Mouse (Mus musculus): ENCODE data around the gene Slit3. TPM values are rescaled to one million over a fixed set of nuclear protein-coding genes. Genes with fewer than 3 reads are reported as not detected.

The Slit3 gene
- total RNA-seq, 2 experiments from 2014 or later: 7.9 to 9.0 TPM

DNA sequence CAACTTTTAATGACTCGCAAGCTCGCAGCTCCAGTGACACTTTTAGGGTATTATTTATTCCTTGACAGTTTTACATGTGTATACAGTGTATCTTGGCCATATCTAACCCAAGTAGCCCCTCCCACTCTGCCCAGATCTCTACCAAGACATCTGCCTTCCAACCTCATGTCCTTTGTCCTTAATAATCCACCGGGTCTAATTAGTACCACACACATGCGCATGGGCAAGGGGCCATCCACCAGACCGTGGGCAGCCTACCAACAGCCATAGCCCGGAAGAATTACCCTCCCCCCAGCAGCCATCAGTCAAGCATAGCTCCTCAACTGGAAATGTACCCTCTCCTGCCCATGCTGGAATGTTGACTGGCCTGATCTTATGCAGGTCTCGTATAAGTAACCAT, 552.0 kb downstream of the Slit3 start:
- DNase-seq (ENCODE audit: low spot score): no peak

DNA sequence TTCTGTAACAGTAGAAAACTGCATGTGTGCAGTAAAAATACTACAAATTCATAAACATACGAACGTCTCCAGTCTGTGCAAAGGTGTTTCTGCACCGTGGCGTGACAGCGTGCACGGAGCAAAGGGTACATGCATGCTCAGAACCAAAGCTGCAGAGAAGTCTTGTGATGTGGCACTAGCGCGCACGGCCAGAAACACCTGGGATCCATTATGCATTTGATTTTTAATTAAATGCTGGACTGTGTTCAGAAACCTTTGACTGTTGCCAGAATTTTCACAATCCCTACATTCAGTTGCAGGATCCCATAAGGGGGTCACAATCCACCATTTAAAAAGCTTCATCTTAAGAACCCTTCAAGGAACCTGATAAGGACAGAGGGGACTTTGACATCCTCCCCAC, 553.2 kb downstream of the Slit3 start:
- DNase-seq (ENCODE audit: low spot score): no peak

DNA sequence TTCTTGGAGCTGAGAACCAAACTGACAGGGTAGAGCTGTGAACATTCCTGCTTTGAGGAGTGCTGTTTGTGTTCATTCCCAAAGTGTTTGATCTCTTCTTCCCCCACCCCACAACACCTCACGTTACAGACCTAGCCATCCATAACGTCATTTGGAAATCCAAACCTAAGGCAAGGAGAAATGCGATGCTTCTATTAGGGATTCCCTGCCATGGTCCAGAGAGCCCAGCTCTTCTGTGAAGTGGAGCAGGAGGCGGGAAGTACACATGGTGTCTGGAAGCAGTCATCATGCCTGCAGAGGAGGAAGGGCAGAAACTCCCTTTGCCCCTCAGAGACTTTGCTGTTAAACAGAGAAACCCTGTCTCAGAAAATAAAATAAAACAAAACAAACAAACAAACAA, 555.7 kb downstream of the Slit3 start:
- DNase-seq (ENCODE audit: low spot score): no peak

DNA sequence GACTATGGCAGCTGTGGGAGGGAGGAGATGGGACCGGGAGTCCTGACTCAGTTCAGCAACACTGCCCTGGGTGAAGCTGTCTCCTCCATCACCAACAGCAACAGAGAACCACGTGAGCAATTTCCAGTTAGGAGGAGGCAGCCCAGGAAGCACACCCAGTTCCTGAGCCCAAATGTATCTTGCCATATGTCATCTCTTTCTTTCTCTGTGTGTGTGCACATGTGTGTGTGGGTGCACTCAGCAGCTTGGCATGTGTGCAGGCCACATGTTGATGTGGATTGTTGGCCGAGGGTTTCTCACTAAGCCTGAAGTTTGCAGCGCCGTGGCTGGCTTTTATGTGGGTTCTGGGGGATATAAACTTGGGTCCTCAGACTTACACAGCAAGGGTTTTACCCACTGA, 559.0 kb downstream of the Slit3 start:
- no peak for DNase-seq (ENCODE audit: low spot score)

DNA sequence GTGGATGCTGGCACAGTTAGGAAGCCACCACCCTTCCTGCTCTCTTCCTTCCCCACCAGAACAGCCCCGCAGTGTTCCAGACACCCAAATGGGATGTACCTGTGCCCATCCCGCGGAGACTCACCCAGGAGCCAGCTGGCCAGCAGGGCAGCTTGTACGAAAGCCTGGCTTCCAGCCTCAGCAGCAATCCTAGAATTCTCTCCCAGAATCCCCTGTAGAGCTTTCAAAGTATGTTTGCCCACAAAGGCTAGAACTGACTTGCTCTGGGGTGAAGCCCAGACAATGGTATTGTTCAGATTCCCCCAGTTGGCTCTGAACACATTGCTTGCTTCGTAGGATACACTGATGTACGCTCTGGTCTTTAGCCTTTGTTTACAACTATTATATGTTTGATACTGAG, 566.3 kb downstream of the Slit3 start:
- no peak for DNase-seq (ENCODE audit: low spot score)

DNA sequence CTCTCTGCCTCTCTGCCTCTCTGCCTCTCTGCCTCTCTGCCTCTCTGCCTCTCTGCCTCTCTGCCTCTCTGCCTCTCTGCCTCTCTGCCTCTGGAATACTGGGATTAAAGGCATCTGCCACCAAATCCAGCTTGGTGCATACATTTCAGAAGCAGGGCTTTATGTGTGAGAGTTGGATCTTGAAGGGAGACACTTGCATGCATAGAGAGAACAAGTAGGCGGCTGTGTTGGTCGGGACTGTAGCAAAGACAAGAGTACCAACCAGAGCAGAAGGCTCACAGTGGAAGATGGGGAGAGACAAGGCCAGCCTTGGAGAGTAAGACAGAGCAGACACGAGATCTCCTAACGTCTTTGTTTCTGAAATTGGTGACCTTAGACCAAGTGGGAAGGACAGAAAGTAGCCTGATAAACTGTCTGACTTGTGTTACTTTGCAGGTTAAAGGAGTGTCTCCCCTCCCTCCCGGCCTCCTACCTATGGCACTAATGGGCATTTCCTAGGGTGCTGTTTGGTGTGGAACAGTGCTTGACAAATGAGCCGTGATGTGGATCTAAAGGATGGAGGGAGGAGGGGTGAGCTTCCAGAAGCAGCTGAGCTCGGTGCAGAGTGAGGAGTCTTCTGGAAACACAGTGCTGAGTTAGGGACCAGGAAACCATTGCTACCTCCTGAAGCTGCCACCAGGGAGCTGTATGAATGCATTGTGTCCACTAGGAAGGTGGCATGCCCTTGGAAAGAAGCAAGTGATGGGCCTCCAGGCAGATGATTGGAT, 569.7 kb downstream of the Slit3 start:
- no peak for DNase-seq (ENCODE audit: low spot score)

DNA sequence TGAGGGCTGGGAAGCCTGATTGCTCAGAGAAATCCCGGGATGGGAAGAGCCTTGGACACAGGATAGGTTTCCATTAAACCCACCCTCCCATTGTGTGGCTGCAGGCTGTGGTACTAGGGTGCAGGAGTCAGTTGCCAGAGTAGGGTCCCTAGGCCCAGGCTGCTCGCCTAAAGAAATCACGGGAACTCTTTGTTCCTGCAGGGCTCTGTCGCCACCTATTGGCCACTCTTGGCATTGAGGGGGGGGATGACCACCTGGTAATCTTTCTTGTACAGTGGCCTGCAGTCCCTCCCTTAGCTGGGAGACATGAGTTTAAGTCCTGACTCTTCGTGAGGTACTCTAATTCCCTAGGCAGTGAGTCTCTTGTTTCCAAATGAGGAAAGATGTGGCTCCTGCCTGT, 572.1 kb downstream of the Slit3 start:
- DNase-seq (ENCODE audit: low spot score): peak; percentile 23

DNA sequence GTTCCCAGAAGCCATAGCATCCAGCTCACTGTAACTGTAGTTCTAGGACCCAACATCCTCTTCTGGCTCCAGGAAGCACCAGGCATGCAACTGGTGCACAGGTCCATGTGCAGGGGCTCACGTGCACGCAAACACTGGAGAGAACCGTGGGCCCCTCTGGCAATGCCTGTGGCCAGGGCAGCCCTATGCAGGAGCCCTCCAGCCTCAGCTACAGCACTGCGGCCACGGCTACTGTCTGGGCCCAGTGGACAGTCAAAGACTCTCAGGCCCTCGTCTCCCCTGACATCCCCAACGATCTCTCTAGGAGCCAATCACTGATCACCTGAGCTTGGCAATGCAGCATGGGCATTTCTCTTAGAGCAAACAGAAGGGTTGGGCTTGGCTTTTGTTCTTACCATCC, 572.6 kb downstream of the Slit3 start:
- no peak for DNase-seq (ENCODE audit: low spot score)

DNA sequence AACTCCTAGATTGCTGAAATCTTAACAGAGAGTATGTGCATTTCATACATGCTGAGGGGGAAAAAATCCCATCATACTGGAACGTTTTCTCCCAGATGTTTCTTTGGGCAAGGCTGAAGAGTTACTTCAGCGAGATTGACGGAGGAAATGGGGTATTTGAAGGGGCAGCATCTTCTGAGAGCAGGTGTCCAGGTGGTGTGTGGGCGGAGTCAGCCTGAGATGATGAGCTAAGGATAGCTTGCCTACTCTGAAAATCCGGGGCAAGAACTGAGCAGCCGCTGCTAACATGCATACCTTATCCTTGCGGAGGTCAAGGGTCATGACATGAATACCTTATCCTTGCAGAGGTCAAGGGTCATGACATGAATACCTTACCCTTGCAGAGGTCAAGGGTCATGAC, 576.5 kb downstream of the Slit3 start:
- no peak for DNase-seq (ENCODE audit: low spot score)

DNA sequence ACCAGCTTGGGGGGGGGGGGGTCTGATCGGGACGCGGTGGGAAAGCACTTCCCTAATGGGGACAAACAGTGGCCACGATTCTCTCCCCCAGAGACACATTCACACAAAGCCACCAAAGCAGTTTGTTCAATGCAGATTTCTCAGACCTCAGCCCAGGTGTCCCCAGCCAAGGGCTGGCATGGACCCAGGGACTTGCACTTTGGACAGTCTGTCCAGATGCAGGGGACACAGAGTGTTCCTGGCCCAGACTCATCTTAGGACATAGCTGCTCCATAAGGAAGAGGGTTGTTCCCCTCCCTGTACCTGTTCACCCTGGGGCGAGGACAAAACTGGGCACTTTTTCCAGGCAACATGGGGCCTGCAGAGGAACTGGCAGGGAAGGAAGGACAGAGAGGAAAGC, 577.9 kb downstream of the Slit3 start:
- no peak for DNase-seq (ENCODE audit: low spot score)

DNA sequence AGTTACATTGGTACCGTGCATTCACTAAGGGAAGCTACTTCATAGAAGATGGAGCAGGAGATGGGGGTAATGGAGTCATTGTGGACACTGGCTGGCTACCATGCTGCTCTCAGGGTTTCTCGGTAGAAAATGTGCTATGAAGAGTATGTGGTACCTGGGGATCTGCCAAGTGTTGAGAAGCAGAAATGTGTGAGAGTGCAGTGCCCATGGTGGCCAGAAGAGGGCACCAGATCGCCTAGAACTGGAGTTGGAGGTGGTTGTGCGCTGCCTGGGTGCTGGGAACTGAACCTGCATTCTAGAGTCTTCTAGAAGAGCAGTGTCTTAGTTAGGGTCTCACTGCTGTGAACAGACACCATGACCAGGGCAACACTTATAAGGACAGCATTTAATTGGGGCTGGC, 582.4 kb downstream of the Slit3 start:
- no peak for DNase-seq (ENCODE audit: low spot score)

DNA sequence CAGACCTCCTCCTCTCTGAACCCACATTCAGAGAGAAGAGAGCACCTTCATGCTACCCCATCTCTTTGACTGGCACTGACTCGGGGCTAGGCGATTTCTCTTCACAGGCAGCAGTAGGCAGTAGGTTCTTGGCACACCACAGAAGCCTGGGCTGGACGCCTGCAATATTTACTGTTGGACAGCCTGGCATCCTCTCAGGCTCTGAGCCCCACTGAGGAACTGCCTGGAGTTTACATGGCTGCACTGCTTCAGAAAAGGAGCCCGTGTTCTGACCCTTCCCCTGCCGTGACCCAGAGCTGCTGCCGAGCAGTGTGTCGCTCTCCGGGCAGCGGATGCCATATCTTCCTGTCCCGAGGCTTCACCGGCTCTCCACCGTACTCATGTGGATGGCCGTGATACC, 583.4 kb downstream of the Slit3 start:
- DNase-seq (ENCODE audit: low spot score): no peak

DNA sequence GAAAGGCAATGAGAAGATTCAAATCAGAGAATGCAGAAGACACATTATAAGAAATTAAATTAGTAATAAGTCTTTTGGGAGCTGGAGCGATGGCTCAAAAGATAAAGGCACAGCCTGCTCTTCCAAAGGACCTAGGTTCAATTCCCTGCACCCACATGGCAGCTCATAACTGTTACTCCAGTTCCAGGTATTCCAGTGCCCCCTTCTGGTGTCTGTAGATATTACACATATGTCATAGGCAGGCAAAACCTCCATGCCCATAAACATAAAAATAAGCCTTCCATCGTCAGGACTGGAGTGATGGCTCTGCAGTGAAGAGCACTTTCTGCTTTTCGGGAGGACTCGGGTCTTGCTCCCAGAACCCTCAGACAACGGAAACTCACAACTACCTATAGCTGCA, 583.9 kb downstream of the Slit3 start:
- DNase-seq (ENCODE audit: low spot score): no peak

DNA sequence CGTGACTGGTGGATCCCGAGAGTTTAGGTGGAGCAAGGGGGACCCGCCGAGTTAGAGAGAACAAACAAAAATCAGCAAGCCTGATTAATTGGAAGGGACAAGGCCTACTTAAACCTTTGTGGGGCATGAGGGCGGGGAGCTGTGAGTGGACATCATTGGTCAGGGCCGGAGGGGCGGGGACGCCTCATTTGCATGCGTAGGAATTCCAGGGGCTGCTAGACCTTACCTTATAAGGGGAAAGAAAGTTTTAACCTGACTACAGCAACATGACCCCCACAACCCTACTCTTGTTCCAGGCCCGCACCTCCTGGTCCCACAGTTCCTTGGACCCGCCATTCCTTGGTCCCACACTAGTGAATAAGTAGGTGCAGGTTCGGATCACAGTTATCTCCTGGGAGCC, 586.4 kb downstream of the Slit3 start:
- DNase-seq (ENCODE audit: low spot score): no peak

DNA sequence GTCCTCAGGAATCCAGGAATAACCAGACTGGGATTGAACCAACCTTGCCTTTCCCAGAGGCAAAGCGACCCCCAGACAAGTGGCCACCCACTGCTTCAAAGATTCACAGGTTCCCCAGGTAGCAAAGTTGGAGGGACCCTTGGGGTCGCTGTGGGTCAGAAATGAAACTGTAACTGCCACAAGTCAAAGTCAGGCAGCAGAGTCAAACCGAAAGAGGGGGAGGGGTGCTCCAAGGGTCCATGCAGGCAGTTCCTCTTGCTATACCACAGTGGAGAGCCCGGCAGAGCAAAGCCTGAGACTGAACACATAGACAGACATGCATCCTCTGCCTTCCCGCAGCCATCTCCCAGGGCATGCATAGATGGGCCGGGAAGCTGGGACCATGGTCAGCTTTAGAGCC, 590.3 kb downstream of the Slit3 start:
- no peak for DNase-seq (ENCODE audit: low spot score)

DNA sequence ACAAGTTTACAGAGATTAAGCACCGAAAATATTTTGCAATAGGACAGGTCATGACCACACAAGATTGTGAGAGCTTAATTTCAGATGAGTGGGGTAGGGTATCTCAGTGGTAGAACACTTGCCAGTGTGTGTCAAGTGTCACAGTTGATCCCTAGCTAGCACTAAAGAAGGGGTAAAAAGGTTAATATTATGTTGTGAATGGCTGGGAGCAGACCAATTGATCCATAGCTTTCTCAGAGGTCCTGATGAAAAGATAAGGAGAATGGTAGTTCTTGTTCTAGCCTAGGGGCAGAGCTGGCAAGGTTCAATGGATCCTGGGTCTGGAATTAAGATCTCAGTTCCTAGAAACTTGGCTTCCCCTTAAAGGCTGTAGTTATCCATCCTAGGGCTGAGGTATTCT, 597.9 kb downstream of the Slit3 start:
- no peak for DNase-seq (ENCODE audit: low spot score)

DNA sequence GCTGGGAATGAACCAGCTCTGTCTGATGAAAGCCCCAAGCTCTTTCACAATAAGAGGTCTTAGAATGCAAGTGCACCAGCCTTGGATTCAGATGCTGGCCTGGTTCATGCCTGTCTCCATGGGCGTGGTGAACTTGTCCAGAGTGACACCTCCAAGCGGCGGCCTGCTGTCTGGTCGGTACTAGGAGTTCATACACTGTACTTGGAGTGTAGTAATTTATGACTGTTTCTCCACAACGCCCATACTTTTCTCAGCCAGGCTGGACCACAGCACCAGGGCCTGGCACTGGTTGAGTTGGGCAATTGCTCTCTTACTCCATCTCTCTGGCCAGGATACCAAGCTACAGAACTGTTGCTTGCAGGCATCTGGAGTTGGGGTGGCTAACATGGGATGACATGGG, 602.9 kb downstream of the Slit3 start:
- no peak for DNase-seq (ENCODE audit: low spot score)

DNA sequence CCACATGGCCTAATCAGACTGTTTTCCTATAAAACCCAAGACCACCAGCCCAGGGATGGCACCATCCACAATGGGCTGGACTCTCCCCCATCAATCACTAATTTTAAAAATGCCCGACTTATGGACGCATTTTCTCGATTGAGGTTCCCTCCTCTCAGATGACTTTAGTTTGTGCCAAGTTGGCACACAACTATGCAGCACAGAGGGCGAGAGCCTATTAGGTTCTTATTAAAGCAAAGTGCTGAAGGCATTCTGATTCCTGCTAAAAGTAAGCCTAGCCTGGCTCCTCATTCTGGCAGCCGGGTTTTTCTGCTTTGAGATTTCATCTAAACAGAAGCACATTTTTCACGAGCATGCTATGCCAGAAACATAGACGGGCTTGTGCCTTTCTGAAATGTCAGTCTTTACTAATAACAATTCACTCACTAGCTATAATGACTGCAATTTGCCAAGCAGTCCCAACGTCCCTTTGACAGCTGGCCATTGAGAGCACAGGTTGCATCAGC, 605.4 kb downstream of the Slit3 start:
- no peak for DNase-seq (ENCODE audit: low spot score)

DNA sequence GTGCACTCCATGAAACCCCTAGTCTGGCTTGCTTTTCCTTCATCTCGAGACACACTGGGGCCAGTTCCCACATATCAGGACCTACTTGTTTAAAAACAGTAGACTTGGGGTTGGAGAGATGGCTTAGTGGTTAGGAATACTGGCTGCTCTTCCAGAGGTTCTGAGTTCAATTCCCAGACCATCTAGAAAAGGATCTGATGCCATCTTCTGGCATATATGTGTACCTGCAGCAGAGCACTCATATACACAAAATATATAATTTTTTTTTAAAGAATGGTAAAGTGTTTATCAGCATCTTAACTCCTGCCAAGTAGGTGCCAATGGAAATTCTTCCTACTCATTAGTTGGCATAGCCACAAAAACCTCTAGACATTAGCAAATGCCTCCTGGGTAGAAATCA, 607.2 kb downstream of the Slit3 start:
- no peak for DNase-seq (ENCODE audit: low spot score)

DNA sequence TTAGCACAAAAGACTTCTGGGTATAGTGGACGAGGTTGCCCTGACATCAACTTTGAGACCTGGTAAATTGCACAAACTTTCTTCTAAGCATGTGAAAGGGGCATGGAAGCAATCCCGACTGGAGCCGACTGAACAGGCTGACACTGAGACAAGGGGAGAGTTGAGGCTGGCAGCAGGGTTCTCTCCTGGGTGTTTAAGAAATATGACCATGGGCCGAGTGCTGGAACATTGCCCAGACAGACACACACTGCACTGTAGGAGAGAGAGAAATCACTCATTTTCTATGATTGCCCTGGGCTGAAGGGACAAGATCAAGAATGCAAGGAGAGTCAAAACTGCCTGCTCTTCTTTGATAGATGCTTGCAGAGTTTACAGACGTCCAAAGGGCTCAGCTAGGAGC, 608.2 kb downstream of the Slit3 start:
- no peak for DNase-seq (ENCODE audit: low spot score)

DNA sequence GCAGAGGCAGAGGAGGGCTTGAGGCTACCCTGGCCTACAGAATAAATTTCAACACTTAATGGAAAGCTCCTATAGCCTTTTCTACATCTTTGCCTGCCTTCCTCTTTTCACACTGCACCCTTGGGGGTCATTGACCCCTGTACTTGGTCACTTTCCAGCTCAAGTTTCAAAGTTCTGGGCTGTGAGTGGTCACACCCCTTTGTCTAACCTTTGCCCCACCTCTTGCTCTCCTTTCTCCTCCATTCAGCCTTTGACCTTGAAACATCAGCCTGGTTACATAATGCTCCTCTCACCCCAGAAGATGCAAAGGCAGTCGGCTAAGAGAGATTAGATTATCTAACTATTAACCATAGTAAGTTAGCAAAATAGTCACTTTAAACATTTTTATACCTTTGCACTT, 611.3 kb downstream of the Slit3 start:
- DNase-seq (ENCODE audit: low spot score): no peak

DNA sequence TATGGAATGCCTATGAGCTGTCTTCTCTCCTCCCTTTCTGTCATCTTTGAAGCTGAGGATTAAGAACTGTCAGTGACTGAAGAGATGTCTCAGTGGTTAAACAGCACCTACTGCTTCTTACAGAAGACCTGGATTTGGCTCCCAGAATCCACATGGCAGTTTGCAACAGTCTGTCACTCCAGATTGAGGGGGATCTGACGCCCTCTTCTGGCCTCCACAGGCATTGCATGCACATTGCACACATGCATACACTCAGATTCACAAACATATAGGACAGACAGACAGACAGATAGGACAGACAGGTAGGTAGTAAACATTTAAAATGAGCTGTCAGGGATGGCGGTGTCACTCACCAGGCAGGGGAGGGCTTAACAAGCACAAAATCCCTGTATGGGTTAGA, 615.8 kb downstream of the Slit3 start:
- DNase-seq (ENCODE audit: low spot score): no peak

DNA sequence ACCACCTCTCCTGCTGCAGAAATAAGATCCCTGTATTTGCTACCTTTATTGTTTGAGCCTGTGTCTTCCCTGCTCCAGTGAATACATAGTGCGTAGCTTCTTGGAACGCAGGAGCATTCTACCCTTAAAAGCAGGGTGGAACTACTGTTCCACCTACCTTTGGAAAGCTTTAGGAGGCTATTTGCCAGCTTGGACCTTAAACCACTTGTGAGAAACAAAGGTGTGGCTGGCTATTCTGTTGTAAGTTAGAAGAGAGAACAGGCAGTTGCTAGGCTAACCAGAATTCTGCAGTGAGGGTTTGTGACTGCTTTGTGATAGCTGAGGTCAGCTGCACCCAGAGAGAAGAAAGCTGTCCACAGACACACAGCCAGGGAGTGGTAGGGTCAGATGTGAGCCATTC, 616.2 kb downstream of the Slit3 start:
- no peak for DNase-seq (ENCODE audit: low spot score)

DNA sequence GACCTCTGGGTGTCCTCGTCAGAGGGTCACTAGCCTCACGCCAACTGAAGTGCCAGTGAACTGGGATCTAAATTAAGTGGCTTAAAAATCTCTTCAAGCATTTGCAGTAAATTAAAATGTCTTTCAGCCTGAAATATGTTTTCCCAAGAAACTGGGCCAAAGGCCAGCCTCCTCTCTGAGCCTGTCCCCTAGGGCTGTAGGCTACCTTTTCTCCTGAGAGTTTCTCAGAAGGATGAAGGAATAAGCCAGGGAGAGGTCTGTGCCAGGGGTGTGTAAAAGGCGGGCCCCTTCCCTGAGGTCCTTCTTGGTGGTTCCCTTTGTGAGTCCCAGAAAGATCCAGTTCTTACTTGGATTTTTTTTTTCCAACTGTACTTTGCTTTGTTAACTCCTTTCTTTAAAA, 617.1 kb downstream of the Slit3 start:
- DNase-seq (ENCODE audit: low spot score): no peak

Data from gastrocnemius, adult 18-20 months (tissue).